Mouse (Mus musculus): ENCODE measurements around the gene Abcc5.
A peak's percentile ranks its signal among the peaks of the same experiment; 100 is the strongest.
"Not testable (repeated sequence)": the region's sequence is repeated elsewhere in the genome, so short reads cannot be mapped to it uniquely, and the experiment has no call there.

Gene Abcc5

GRCm38 (mm10) chr16:20425855-20426598 lies at the start of gene Abcc5:
Gene Abcc5 (minus strand): TSS chr16:20426394.
- DNase-seq (ENCODE audit: low read depth, low spot score): peak; percentile 94

GRCm38 (mm10) chr16:20475335-20475734 lies 49.1 kb upstream of the Abcc5 start:
- DNase-seq (ENCODE audit: low read depth, low spot score): no peak

GRCm38 (mm10) chr16:20474786-20475185 lies 48.6 kb upstream of the Abcc5 start:
- DNase-seq (ENCODE audit: low read depth, low spot score): no peak

- DNase-seq (ENCODE audit: low read depth, low spot score): no peak
These were observed 48.0 kb upstream of the Abcc5 start for GRCm38 (mm10) chr16:20474211-20474610.

- DNase-seq (ENCODE audit: low read depth, low spot score): no peak
These were observed 47.6 kb upstream of the Abcc5 start for GRCm38 (mm10) chr16:20473748-20474147.

- DNase-seq (ENCODE audit: low read depth, low spot score): peak; percentile 13
These were observed 45.5 kb upstream of the Abcc5 start for GRCm38 (mm10) chr16:20471686-20472085.

- no peak for DNase-seq (ENCODE audit: low read depth, low spot score)
These were observed 44.8 kb upstream of the Abcc5 start for GRCm38 (mm10) chr16:20470981-20471380.

GRCm38 (mm10) chr16:20464725-20465124 lies 38.5 kb upstream of the Abcc5 start:
- DNase-seq (ENCODE audit: low read depth, low spot score): no peak

GRCm38 (mm10) chr16:20458736-20459135 lies 32.5 kb upstream of the Abcc5 start:
- DNase-seq (ENCODE audit: low read depth, low spot score): not testable (repeated sequence)

GRCm38 (mm10) chr16:20456106-20456505 lies 29.9 kb upstream of the Abcc5 start:
- no peak for DNase-seq (ENCODE audit: low read depth, low spot score)

- no peak for DNase-seq (ENCODE audit: low read depth, low spot score)
These were observed 28.0 kb upstream of the Abcc5 start for GRCm38 (mm10) chr16:20454155-20454654.

- no peak for DNase-seq (ENCODE audit: low read depth, low spot score)
These were observed 25.6 kb upstream of the Abcc5 start for GRCm38 (mm10) chr16:20451774-20452173.

- DNase-seq (ENCODE audit: low read depth, low spot score): no peak
These were observed 19.7 kb upstream of the Abcc5 start for GRCm38 (mm10) chr16:20445871-20446270.

- no peak for DNase-seq (ENCODE audit: low read depth, low spot score)
These were observed 18.7 kb upstream of the Abcc5 start for GRCm38 (mm10) chr16:20444831-20445388.

- no peak for DNase-seq (ENCODE audit: low read depth, low spot score)
These were observed 16.7 kb upstream of the Abcc5 start for GRCm38 (mm10) chr16:20442871-20443270.

- DNase-seq (ENCODE audit: low read depth, low spot score): peak; percentile 46
These were observed 12.7 kb upstream of the Abcc5 start for GRCm38 (mm10) chr16:20438673-20439415.

- not testable (repeated sequence) for DNase-seq (ENCODE audit: low read depth, low spot score)
These were observed 11.9 kb upstream of the Abcc5 start for GRCm38 (mm10) chr16:20438046-20438445.

GRCm38 (mm10) chr16:20436281-20436680 lies 10.1 kb upstream of the Abcc5 start:
- no peak for DNase-seq (ENCODE audit: low read depth, low spot score)

GRCm38 (mm10) chr16:20429328-20429727 lies 3.1 kb upstream of the Abcc5 start:
- DNase-seq (ENCODE audit: low read depth, low spot score): no peak

- DNase-seq (ENCODE audit: low read depth, low spot score): no peak
These were observed 1.4 kb upstream of the Abcc5 start for GRCm38 (mm10) chr16:20427566-20427965.

- peak; percentile 3 for DNase-seq (ENCODE audit: low read depth, low spot score)
These were observed 1.2 kb downstream of the Abcc5 start for GRCm38 (mm10) chr16:20424719-20425650.
